Mouse (Mus musculus) megakaryocyte, embryonic 14.5 days (primary cell): ENCODE measurements around the gene Tsr3.

Experiments used
- FLI1 ChIP-seq: IDR thresholded peaks from 2 replicates; pipeline ENCODE4 v1.6.1; 2012; ENCODE audit warnings: low read length, inconsistent platforms, mixed read lengths
- GATA1 ChIP-seq: IDR thresholded peaks from 3 replicates; pipeline ENCODE4 v1.6.1; 2012; ENCODE audit warnings: mixed read lengths, low read length, inconsistent platforms, borderline replicate concordance

DNA sequence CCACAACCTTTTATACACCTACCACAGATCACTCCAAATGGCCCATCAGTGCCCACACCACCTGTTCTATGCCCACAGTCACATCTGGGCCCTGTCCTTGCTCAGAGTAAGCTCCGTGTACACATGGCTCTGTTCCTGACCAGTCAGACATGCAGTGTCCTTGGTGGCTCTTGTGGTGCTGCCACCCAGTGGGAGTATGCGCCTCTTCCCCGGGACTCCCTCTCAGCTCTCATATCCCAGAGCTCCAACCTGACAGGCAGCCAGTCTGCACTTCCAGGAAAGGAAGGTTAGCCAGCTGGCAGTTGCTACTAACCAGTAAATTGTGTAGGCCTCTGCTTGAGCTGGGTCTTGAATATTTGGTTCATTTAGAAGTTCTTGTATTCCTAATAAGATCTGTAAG is 24.5 kb downstream of the Tsr3 start:
- TF ChIP-seq GATA1 (no peak), FLI1 (no peak)
